Mouse (Mus musculus) c-Kit-positive CD71-negative TER-119-negative erythroid progenitor cells, embryonic 14.5 days (primary cell): ENCODE data around the gene Frmd7.

Source experiments
- DNase-seq: peaks from one replicate; pipeline ENCODE4 v3.0.0-alpha.2; 2013; ENCODE audit warnings: low read depth

Frmd7 gene

GRCm38 (mm10) chrX:50942610-50943009, at the start of gene Frmd7:
Gene Frmd7, minus strand, starts transcription at chrX:50942710.
- DNase-seq, result no peak

GRCm38 (mm10) chrX:50991324-50991723, 48.8 kb upstream of the Frmd7 start:
- DNase-seq, result no peak

GRCm38 (mm10) chrX:50989940-50990339, 47.4 kb upstream of the Frmd7 start:
- no peak for DNase-seq

GRCm38 (mm10) chrX:50988581-50988980, 46.1 kb upstream of the Frmd7 start:
- no peak for DNase-seq

GRCm38 (mm10) chrX:50978428-50978827, 35.9 kb upstream of the Frmd7 start:
- no peak for DNase-seq

GRCm38 (mm10) chrX:50972145-50972544, 29.6 kb upstream of the Frmd7 start:
- no peak for DNase-seq

GRCm38 (mm10) chrX:50969907-50970306, 27.4 kb upstream of the Frmd7 start:
- DNase-seq, result no peak

- DNase-seq, result no peak
Observed at GRCm38 (mm10) chrX:50968157-50968932, 25.8 kb upstream of the Frmd7 start.

- no peak for DNase-seq
Observed at GRCm38 (mm10) chrX:50965157-50965556, 22.6 kb upstream of the Frmd7 start.

GRCm38 (mm10) chrX:50962955-50963354, 20.4 kb upstream of the Frmd7 start:
- DNase-seq, result no peak

- no peak for DNase-seq
Observed at GRCm38 (mm10) chrX:50948633-50949032, 6.1 kb upstream of the Frmd7 start.

- no peak for DNase-seq
Observed at GRCm38 (mm10) chrX:50948116-50948515, 5.6 kb upstream of the Frmd7 start.

- DNase-seq, result no peak
Observed at GRCm38 (mm10) chrX:50937117-50937516, 5.4 kb downstream of the Frmd7 start.

- DNase-seq, result no peak
Observed at GRCm38 (mm10) chrX:50930309-50930708, 12.2 kb downstream of the Frmd7 start.

GRCm38 (mm10) chrX:50926893-50927545, 15.5 kb downstream of the Frmd7 start:
- DNase-seq, result no peak

GRCm38 (mm10) chrX:50924629-50925364, 17.7 kb downstream of the Frmd7 start:
- no peak for DNase-seq

- DNase-seq, result no peak
Observed at GRCm38 (mm10) chrX:50918754-50919153, 23.8 kb downstream of the Frmd7 start.

GRCm38 (mm10) chrX:50917389-50917788, 25.1 kb downstream of the Frmd7 start:
- no peak for DNase-seq

- DNase-seq, result no peak
Observed at GRCm38 (mm10) chrX:50909915-50910314, 32.6 kb downstream of the Frmd7 start.

GRCm38 (mm10) chrX:50903497-50903896, 39.0 kb downstream of the Frmd7 start:
- no peak for DNase-seq

- DNase-seq, result no peak
Observed at GRCm38 (mm10) chrX:50887999-50888398, 54.5 kb downstream of the Frmd7 start.

- no peak for DNase-seq
Observed at GRCm38 (mm10) chrX:50874246-50875002, 68.1 kb downstream of the Frmd7 start.
